Mouse (Mus musculus): ENCODE measurements around the gene Scrn1.

GRCm38 (mm10) chr6:54494612-54495398 is 71.5 kb downstream of the Scrn1 start:
- TF ChIP-seq CTCF (IDR thresholded peaks at IDR 0.05; ENCODE audit: control insufficient read depth, insufficient read depth, insufficient replicate concordance, low read depth, low read length) (no peak), POLR2A (IDR thresholded peaks at IDR 0.05; ENCODE audit: control insufficient read depth, low read depth, low read length) (no peak)

All from testis, adult 2 months (tissue).